Mouse (Mus musculus): ENCODE results near the gene Ppp1r3a.
"Not testable (repeated sequence)": the region's sequence is repeated elsewhere in the genome, so short reads cannot be mapped to it uniquely, and the experiment has no call there.

The Ppp1r3a gene

DNA sequence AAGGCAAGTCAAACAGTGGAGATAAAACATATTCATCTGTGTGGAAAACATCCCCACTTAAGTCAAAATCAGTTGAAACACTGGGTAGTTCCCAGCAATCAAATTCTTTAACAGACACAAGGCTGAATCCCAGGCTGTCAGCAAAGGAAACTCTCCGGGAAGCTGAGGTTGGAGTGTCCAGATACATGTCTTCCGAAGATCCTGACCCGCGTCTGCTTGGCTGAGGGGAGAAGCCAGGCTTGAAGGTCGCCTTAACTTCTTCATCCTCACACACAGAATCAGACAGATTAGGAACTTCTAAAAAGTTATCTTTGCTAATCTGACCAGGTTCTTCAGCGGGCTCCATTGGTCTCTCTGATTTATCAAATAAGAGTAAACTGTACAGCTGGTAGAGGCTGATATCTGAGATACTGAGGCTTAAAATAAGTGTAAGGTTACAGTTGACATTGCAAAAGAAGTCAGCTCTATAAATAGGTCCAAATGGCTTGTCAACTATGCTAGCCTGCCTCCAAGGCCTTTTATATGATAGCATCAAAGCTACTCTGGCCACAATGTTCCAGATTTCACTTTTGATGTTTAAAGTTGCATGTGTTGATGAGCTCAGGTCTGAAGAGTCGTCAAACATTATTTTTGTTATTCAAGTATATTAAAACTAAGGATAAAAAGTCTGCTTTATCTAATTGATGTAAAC, at the start of gene Ppp1r3a:
TSS of gene Ppp1r3a (minus strand) at position 374 of the 691 bp plus-strand sequence.
- in situ Hi-C loops (cut with MboI, MseI), result no loop called here

DNA sequence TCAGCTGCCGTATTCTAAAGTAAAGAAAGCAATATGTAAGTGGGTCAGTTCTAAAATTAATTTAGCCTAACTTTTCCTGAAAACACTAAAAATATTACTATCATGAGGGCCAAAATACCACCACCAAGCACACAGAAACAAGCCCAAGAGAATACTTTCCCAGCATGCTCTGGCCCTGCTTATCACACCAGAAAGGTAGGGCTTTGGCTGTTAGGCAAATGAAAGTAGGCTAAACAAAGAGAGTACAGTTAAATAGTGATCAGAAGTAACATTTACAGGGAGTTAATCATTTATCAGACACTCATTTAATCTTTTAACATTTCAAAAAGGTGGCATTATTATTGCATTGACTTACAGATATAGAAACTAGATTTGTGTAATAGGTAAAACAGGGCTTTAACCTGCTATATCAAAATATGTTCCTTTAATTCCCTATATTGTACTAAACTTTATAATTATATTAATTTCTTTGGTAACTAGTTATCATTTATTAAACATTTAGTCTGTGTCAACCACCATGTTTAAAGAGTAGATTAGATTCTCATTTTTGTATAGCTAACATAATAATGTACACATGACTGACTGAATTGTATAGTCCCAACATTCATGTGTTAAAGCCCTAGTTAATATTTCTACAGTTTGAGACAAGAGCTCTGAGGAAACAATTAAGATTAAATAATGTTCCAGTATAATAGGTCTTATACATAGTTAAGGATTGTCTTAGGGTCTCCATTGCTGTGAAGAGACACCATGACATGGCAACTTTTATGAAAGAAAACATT, 32.3 kb upstream of the Ppp1r3a start:
- in situ Hi-C loops (cut with MboI, MseI), result no loop called here

DNA sequence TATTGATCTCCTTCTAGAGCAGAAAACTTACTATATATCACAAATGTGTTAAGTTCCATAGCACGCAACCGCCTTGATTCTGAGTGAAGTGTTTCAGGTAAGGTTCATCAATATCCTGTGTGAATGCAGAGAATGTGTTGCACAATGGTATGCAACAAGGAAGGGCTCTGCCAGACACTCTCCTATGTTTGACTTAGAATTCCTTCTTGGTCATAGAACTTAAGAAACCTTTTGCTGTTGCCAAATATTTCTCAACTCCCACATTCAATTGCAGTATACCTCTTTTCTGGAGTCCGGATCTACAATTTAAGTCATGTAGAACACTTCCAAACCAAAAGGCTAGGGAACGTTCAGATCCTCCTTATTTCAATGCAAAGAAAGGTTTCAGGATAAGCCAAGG, 22.8 kb upstream of the Ppp1r3a start:
- in situ Hi-C loops (cut with MboI, MseI), result no loop called here

DNA sequence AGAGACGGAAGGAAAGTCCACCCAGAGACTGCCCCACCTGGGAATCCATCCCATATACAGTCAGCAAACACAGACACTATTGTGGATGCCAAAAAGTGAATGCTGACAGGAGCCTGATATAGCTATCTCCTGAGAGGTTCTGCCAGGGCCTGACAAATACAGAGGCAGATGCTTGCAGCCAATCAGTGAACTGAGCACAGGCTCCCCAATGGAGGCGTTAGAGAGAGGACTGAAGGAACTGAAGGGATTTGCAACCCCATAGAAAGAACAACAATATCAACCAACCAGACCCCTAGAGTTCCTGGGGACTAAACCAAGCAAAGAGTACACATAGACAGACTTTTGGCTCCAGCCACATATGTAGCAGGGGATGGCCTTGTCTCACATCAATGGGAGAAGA, 16.6 kb upstream of the Ppp1r3a start:
- in situ Hi-C loops (cut with MboI, MseI), result no loop called here

DNA sequence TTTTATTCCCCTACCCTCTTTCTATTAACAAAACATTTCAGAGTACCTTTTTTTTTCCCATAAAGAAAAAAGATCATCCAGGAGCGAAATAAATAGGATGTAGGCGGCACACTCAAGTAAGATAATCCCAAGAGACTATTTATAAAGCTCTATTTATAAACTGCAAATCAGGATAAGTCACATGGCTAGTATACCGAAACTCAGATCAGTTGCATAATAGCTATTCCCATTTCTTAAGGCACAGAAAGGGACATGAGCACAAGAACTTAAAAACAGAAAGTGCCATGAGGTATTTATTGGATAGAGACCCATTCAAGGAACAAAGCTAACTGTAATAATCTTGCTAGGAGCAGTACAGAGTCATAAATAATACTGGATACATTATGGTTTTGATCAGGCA, 2.4 kb upstream of the Ppp1r3a start:
- in situ Hi-C loops (cut with MboI, MseI), result no loop called here

DNA sequence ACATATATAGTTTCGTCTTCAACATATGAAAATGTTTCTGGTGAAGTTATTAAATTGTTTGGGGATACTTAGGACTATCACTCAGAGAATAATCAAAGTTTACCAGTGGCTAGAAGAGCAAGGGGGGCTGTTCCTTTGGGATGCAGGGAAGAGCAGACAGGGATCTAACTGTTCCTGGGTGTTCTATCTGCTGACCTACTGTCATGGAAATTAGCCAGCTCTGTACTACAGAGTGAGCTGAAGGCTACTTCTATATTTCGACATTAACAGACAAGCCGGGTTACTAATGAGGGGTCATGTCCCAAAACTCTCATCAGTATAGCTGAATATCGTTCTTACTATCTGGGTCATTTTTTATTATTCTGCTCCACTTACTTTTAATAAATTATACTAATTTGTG, 1.6 kb downstream of the Ppp1r3a start:
- in situ Hi-C loops (cut with MboI, MseI), result no loop called here

DNA sequence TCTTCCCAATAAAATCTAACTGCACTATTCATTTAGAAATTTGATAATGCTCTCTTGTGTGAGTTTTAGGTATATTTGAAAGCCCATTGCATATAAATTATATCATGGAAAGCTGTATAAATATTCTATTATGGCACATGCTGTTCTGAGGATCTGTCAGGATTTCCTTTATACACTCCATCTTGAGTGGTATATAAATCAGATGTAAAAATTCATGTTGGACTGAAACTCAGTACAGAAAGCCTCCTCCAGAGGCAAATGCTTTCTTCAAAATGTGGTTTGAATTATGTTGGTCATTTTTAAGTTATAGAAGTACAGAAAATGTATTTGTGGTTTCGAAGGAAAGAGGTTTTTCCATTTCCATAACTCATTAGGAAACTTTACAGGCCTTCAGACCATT, 2.9 kb downstream of the Ppp1r3a start:
- in situ Hi-C loops (cut with MboI, MseI), result no loop called here

DNA sequence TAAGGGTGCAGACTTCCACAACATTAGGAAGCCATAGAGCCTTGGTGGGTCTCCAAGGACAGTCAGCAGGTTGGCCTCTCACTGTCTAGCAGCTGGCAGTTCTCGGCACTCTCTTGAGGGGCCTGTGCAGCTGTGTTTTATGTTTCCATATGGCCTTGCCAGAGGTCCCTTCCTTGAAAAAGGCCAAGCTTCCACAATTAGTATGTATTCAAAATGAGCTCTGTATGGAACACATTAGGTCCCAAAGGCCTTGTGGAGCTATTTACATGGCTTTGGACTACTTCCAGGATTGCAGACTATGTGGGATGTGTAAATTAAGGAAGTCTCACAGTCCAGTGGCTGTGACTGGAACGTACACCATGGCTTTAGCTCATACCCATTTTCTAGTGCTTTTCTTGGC, 8.1 kb downstream of the Ppp1r3a start:
- in situ Hi-C loops (cut with MboI, MseI), result no loop called here

DNA sequence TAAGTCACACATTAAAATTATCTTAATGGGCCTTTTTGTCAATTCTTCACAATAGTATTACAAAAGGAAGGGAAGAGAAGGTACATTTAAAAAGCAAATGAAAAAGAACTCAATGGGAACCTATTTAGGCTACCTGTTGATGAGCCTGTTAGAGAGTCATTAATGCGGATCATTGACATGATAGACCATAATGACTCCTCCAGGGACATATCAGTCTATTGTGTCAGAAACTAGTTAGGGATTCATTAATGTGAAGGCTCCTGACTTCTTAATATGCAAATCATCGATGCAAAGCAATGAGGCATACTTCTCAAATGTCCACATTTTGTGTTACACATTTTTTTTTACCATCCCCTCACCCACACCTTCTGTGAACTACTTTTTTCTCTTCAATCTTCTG, 19.1 kb downstream of the Ppp1r3a start:
- in situ Hi-C loops (cut with MboI, MseI), result no loop called here

DNA sequence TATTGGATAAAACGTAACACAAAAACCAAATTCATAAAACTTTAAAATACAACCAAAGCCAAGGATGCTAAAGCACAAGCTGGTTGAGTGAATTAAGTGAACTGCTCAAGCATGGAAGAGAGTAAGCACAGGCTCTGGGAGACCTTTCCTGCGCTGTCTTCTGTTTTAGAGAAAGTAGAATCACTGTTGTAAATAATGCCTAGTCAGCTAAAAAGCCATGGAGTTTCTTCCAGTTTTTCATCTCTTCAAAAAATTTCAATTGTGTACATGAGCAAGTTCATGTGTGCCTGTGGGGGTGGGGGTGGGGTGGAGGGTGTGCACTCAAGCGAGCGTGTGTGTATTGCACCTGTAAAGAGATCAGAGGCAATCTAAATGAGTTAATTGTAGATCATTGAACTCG, 24.1 kb downstream of the Ppp1r3a start:
- in situ Hi-C loops (cut with MboI, MseI), result no loop called here

DNA sequence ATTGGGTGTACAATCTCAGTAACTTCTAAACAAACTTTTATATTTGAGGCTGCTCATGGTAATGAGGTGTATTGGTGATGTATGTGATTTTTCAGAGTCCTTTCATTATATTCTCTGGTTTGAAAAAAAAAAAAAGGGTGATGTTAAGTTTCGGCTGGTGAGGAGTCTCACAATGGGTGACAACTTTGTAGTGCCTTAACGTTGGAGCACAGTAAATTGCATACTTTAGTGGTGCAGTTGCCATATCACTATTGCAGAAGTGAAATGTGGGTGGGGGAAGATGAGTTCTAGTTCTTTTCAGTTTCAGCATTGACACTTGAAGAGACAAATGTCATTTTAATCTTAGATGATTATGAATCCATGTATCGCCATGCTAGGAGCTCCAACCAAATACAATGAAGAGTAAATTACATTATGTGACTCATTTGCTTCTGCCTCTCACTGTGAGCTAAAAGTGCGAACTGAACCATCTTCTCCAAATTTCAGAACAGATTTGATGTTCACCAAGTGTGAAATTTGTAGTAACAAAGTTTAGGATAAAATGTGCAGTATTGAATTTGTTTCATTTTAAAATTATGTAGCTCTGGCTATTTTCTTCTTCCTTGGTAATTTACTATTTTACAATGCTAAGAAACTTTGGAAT, 34.2 kb downstream of the Ppp1r3a start:
- in situ Hi-C loops (cut with MboI, MseI), result no loop called here

DNA sequence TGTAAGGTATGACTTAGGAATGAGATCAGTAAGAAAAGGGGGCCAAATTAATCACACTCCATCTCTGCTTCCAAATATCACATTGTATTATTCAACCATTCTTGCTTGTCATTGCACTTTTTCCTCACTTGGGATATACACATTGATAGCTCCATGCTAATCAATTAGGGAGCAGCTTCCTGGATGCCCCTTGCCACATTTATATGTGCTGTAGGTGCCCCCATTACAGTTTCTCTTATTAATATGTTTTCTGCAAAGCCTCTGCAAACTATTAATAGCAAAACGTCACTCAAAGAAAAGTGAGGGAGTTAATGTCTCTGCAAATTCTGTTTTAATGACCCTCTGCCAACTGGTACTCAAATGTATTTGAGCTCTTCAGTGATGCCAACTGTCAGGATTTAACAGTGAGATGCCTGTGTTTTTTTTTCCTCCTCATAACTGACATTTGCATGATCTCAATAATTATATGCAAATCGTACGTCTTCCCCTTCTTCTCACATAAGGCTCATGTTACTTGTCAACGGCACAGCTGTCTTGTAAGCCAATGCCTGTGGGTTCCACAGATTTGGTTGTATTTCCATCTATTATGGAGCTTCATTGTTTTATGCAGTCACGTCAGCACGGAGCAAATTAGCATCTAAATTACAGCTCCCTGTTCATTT, 34.8 kb downstream of the Ppp1r3a start:
- in situ Hi-C loops (cut with MboI, MseI), result no loop called here

DNA sequence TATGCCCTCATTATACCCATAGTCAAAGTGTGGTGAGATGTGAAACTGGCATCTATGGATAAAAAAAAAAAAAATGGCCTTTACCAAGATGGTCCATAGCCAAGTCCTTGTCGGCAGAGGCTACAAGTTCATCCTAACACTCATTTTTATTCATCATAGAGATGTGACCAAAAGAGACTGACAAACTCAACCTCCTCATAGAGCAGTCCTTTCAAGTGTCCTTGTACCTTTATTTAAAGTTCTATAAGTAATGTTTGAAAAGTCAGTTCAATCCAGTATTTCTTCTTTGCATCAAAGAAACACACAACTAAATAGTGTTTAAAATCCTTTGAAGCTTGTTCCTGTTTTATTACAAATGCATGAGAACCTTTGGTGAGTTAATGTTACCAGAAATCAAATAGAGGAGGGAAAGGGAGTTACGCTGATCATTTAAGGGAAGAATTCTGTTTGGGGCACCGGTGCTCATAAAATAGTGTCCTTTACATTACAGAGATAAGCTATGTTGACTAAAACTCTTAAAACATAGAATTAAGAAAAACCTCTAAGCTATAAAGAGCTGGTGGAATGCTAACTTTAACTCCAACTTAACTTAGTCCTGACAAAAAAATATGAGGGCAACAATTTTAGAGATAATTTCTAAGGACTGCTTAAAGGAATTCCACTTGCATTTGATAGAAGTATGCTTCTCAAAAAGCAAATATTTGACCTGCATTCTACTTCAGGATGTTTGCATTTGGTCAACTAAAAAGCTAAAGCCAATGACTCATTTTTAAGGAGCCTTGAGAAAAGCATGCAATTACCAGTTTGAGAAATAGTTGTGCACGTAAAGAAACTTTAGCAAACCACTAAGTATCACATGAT, 39.7 kb downstream of the Ppp1r3a start:
- in situ Hi-C loops (cut with MboI, MseI), result no loop called here

DNA sequence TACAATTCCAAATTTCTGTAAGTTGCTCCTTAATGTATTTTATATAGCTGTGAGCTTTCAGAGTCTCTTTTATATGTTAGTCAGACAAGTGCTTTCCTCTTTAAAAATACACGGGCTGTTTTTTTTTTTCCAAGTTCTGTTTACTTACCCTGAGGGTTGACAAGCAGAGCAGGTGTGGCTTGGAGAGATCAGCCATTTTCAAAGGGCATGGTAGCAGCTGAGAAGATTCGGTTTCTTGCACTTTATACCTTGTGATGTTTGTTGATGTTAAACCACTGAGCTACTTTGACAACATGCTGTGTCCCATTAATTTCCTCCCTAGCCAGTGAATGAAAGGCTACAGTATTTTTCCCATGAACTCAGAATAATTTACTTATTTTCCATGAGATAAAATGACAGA, 42.9 kb downstream of the Ppp1r3a start:
- in situ Hi-C loops (cut with MboI, MseI), result no loop called here

DNA sequence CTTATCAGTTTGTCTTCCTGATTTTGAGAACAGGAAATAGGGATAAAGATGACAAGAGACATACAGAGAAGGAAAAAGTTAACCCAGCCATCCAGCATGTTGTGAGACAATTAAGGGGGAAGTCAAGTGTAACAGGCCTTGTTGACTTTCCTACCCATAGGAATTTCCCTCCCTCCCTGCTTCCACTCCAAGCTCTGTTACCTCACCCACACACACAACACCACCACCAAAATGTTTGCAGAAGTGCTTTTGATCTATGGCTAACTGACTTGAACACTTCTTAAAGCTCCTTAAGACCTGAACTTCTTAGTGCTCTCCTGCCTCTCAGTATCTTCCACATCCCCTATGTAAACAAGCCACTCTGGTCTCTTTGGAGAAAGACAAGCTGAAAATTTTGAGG, 55.0 kb downstream of the Ppp1r3a start:
- in situ Hi-C loops (cut with MboI, MseI), result no loop called here

DNA sequence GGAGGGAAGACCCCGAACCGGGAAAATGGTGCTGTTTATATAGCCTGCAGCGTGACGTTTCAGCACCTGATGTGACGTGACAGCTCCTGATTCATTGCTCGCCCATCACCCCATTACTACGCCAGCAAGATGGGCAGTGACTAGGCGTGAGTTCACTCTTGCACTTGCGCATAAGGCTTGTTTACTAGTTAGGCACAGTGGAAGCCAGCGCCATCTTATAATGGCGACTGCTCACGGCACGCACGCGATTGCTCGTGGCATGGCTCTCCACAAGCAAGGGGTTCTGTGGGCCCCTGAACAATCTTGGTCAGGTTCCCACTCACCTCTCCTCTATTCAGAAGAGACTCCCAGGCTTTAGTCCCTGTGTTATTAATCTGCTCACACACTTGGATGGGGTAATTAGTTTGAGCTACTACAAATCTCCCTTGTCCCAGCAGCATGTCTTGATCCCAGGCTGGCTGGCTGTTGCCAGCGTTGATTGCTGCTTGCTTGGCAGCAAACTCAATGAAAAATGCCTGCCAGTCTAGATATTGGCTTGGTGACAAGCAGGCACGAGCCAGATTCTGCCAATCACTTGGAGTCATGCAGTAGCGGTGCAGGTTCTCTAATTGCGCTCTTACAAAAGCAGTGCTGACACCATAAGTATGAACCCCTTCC, 75.7 kb downstream of the Ppp1r3a start:
- in situ Hi-C loops (cut with MboI, MseI), result not testable (repeated sequence)

DNA sequence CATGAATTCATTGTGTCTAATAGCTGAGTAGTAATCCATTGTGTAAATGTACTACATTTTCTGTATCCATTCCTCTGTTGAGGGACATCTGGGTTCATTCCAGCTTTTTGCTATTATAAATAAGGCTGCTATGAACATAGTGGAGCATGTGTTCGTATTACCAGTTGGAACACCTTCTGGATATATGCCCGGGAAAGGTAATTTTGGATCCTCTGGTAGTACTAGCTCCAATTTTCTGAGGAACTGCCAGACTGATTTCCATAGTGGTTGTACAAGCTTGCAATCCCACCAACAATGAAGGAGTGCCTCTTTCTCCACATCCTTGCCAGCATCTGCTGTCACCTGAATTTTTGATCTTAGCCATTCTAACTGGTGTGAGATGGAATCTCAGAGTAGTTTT, 86.1 kb downstream of the Ppp1r3a start:
- in situ Hi-C loops (cut with MboI, MseI), result not testable (repeated sequence)

DNA sequence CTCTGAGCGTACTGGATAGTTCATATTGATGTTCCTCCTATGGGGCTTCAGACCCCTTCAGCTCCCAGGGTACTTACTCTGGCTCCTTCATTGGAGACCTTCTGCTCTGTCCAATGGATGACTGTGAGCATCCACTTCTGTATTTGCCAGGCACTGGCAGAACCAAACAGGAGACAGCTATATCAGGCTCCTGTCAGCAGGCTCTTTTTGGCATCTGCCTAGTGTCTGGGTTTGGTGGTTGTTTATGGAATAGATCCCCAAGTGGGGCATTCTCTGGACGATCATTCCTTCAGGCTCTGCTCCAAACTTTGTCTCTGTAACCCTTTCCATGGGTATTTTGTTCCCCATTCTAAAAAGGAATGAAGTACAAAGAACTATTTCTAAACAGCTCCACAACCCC, 87.4 kb downstream of the Ppp1r3a start:
- in situ Hi-C loops (cut with MboI, MseI), result not testable (repeated sequence)

Data from T-helper 2 cell (primary cell).